Mouse (Mus musculus) retina, adult 2 months (tissue): Measurements from ENCODE around the gene Gm28051.

ENCODE experiments used
- DNase-seq: peaks from one replicate; pipeline ENCODE4 v3.0.0-alpha.2; 2012; ENCODE audit warnings: low read depth, low spot score

Gene Gm28051

DNA sequence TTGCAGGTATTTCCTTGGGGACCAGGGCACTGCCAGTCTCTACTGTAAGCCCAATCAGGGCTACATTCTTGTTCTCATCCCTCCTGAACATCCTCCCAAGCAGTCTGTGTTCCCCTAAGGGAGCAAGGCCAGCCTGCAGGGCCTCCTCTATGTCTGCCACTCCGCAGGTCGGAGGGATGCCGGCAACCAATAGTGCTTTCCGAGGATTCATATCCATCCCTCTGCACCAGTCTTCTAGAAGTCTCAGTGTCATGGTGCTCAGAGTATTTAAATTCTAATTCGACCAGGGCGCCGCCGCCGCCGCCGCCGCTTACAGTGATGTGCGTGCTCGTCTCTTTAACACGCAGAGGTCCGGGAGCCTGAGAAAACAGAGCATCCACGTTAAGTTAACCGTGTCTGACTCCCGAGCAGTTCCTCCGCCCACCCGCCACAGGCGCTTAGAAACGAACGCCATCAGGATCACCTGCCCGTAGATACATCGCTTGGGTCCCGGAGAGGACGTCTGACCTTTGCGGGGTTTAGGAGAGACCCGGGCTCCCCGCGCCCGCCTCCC, 14.5 kb downstream of the Gm28051 start:
- no peak for DNase-seq

DNA sequence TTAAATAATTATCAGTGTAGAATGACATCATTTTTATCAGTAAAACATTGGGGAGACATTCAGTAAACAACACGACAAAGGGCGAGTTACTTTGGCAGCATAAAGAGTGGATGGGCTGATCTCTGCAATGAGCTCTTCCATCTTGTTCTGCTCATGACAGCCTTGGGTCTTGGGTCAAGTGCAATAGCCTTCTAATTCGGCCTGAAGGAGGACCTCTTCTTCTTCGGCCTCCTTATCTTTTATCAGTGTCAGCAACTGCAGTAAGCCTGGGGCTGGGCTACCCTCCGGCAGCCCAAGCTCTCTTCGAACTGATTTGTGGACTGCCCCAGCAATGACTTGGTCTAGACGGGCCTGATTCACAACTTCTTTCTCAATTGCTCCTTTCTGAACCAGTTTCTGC, 15.5 kb downstream of the Gm28051 start:
- no peak for DNase-seq

GRCm38 (mm10) chr12:102740285-102740684, 17.3 kb downstream of the Gm28051 start:
- no peak for DNase-seq

- no peak for DNase-seq
Measured at GRCm38 (mm10) chr12:102739096-102739495, 18.5 kb downstream of the Gm28051 start.

DNA sequence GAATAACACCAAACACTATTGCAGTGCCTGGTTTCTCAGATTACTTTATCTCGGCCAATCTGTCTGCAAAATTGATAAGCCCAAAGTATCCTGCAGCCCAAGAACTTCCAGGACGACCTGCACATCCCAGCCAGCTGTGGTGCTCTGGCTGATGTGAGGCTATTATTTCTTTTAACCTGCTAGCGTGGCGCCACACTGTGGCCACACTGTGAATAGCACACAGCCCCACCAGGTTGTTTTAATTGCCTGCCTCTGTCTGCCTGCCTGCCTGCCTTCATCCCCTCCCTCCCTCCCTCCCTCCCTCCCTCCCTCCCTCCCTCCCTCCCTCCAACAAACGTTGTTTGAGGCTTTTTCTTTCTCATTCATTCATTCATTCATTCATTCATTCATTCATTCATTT, 24.2 kb downstream of the Gm28051 start:
- DNase-seq = no peak

- DNase-seq = no peak
Measured at GRCm38 (mm10) chr12:102730798-102731619, 26.6 kb downstream of the Gm28051 start.

- no peak for DNase-seq
Measured at GRCm38 (mm10) chr12:102729855-102730797, 27.4 kb downstream of the Gm28051 start.

DNA sequence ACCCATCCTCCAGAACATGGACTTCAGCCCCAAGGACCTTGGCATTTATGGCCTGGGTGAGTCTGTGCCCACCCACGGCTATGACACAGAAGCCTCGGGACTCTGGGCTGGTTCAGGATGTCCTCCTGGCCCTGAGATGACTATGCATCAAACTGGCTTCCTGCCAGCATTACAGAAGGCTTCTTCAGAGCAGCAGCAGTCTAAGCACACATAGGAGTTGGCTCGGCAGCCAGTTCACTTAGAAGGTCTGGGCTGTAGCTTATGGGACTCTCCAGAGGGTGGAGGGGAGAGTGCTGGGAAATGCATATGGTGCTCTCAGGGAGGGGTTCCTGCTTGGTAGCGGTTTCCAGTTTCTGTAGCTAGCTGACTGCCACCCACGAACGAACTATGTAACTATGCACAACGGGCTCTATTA, 31.8 kb downstream of the Gm28051 start:
- DNase-seq = no peak

DNA sequence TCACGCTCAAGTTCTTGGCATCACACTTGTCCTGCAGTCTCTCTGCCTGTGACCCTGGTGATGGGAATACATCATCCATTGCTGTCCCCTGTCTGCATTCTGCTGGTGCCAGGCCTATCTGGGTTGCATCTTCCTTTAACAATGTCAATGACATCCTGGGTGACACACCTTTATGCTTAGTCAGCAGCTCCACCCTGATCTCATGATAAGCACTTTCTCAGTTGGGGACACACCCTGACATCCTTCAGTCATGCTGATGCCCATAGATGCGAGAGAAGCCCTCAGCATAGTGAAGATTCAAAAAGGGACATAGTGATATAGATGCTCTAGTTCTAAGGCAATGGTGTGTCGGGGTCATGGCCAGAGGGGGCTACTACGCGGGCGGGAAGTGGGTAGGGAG, 32.4 kb downstream of the Gm28051 start:
- no peak for DNase-seq

DNA sequence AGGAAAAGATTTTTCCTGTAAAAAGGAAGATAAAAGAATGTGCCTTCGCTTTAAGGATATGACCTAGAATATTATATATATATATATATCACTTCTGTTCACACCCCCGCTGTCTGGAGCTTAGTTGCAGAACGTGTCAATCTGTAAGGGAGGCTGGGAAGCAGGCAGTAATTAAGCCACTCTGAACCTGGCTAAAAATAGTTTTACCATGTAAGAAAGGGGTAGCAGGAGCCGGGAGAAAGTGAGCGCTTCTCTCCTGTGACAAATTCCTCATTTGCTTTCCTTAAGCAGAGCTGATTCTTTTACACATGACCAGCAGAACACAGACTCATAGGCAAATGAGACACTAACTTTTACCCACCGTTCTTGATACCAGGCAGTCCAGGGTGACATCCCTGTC, 33.7 kb downstream of the Gm28051 start:
- no peak for DNase-seq

GRCm38 (mm10) chr12:102722966-102723365, 34.6 kb downstream of the Gm28051 start:
- DNase-seq = no peak

DNA sequence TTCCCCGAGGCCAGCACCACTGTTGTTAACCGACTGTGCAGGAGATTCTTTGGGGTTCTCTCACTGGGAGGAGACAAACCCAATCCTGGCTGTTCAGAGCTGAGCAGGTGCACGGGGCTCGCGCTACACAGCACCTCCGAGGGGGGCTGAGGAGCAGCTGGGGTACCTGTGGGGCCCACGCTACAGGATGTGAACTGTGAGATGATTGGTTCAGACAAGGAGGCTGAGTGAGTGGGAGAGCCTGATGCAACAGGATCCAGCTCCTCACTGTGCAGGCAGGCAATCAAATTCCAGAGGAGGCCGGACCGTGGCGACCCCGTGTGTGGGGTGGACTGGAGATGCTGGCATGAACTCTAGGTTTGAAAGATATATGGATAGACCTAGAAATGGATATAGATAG, 35.1 kb downstream of the Gm28051 start:
- no peak for DNase-seq

GRCm38 (mm10) chr12:102719552-102720315, 37.8 kb downstream of the Gm28051 start:
- DNase-seq = no peak

DNA sequence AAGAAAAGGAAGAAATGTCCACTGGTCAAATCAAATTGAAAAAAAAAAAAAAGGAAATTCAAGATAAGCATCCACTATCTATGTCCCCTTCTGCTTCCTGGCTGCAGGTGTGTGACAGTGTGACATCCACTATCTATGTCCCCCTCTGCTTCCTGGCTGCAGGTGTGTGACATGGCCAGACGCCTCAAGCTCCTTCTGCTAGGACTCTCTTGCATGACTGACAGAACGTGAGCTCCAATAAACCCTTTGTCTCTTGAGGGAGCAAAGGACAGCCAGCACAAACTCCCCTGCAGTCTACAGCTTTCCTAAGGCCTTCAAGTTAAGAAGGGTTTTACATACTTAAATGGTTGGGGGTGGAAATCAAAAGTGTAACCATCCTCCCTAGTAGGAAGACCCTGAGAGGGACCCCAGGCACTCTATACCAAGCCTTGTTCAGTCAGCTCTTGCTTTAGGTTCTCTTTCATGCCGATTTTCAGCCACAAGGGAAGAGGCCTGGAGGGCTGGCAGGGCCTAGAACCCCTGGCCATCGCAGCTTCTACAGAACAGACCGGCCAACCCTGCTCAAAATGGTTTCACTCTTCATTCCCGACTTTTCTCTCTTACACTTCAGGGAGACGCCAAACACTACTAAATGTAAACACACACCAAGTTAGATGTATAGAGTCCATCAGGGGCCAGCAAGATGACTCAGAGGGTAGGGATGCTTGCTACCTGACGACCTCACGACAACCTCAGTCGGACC, 42.7 kb downstream of the Gm28051 start:
- DNase-seq = no peak

GRCm38 (mm10) chr12:102714116-102714515, 43.4 kb downstream of the Gm28051 start:
- DNase-seq = no peak

- no peak for DNase-seq
Measured at GRCm38 (mm10) chr12:102713153-102713865, 44.3 kb downstream of the Gm28051 start.

- DNase-seq = no peak
Measured at GRCm38 (mm10) chr12:102710851-102711375, 46.7 kb downstream of the Gm28051 start.

DNA sequence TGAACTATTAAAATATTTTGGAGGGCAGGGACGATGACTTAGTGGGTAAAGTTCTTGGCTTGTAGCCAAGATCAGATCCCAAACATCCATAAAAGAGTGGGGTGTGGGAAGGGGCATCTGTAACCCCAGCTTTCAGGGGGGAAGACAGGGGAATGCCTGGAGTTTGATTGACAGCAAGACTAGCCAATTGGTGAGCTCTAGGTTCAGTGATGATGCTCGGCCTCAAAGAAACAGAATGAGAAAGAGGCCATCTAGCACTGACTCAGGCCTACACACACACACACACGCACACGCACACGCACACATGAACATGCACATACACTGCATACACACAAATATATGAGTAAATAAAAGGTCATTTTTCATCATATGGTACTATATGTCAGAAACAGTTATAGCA, 47.7 kb downstream of the Gm28051 start:
- DNase-seq = no peak

GRCm38 (mm10) chr12:102708220-102708619, 49.3 kb downstream of the Gm28051 start:
- no peak for DNase-seq
